Mouse (Mus musculus) midbrain, embryonic 11.5 days (tissue): ENCODE data around the gene Elmo1. TPM values are rescaled to one million over a fixed set of nuclear protein-coding genes. Genes with fewer than 3 reads are reported as not detected.

ENCODE experiments used
- ATAC-seq: fragments of 200-750 bp; cut with Nextera tagmentation; 2 replicates; pipeline ENCODE4 v1.8.0; 2017; ENCODE audit warnings: moderate TSS enrichment, moderate library complexity; ENCODE audit not compliant: low FRiP score
- DNase-seq: peaks from one replicate; pipeline ENCODE4 v3.0.0; 2015; ENCODE audit warnings: low spot score; ENCODE audit errors: missing footprints
- H3K27ac ChIP-seq: fragments of 300-500 bp; sonication (generic); 2 replicates; pipeline ENCODE4 v1.5.1; 2014; ENCODE audit warnings: low read depth, low read length
- H3K27me3 ChIP-seq: fragments of 300-500 bp; sonication (generic); 2 replicates; pipeline ENCODE4 v1.6.1; 2014; ENCODE audit warnings: mild to moderate bottlenecking, low read length, moderate library complexity, mixed read lengths; ENCODE audit not compliant: control insufficient read depth, insufficient read depth
- H3K36me3 ChIP-seq: fragments of 300-500 bp; sonication (generic); 2 replicates; pipeline ENCODE4 v1.6.1; 2014; ENCODE audit warnings: mild to moderate bottlenecking, low read length, moderate library complexity, mixed read lengths; ENCODE audit not compliant: control insufficient read depth, insufficient read depth
- H3K4me1 ChIP-seq: fragments of 300-500 bp; sonication (generic); 2 replicates; pipeline ENCODE4 v1.6.1; 2014; ENCODE audit warnings: low read length; ENCODE audit not compliant: control insufficient read depth, insufficient read depth
- H3K4me2 ChIP-seq: fragments of 300-500 bp; sonication (generic); 2 replicates; pipeline ENCODE4 v1.6.1; 2014; ENCODE audit warnings: mild to moderate bottlenecking, moderate library complexity
- H3K4me3 ChIP-seq: fragments of 300-500 bp; sonication (generic); 2 replicates; pipeline ENCODE4 v1.5.1; 2014; ENCODE audit warnings: low read depth, low read length
- H3K9ac ChIP-seq: fragments of 300-500 bp; sonication (generic); 2 replicates; pipeline ENCODE4 v1.6.1; 2014; ENCODE audit warnings: low read length
- H3K9me3 ChIP-seq: fragments of 300-500 bp; sonication (generic); 2 replicates; pipeline ENCODE4 v1.6.1; 2016; ENCODE audit warnings: low read length; ENCODE audit not compliant: control insufficient read depth
- WGBS: fragments of 180-500 bp; shearing (Covaris S2); extraction: QIAGEN DNeasy Blood & Tissue Kit; methylation state at CpG from one replicate; pipeline ENCODE4 v1.1.7; 2014; 5-methylcytosine and 5-hydroxymethylcytosine counted together
- polyA plus RNA-seq: library from polyadenylated mRNA; unstranded; fragments of >200 nt; fragmentation: Nextera tagmentation; extraction: Ambion mirVana; gene quantifications from 2 replicates; pipeline ENCODE4 v1.2.1, GENCODE M21; 2014

The Elmo1 gene
- polyA plus RNA-seq, 1 experiment from 2014 or later = 19.1 TPM

- Histone ChIP-seq H3K36me3 (no peaks in the 10 kb centered on the region), H3K9me3 (no peaks in the 10 kb centered on the region), H3K4me3 (no peak overlapping the region), H3K4me2 (no peak overlapping the region), H3K27ac (no peak overlapping the region), H3K27me3 (no peaks in the 10 kb centered on the region), H3K9ac (no peak overlapping the region), H3K4me1 (peaks cover 3% of the 10 kb centered on the region; the same call in 1 of the 2 replicates)
- DNase-seq = peak; percentile 76
- no peak for ATAC-seq
- 89% methylated on average over 2 of the region's 2 CpGs for WGBS
Measured at GRCm38 (mm10) chr13:20307381-20307780, 217.0 kb downstream of the Elmo1 start.

DNA sequence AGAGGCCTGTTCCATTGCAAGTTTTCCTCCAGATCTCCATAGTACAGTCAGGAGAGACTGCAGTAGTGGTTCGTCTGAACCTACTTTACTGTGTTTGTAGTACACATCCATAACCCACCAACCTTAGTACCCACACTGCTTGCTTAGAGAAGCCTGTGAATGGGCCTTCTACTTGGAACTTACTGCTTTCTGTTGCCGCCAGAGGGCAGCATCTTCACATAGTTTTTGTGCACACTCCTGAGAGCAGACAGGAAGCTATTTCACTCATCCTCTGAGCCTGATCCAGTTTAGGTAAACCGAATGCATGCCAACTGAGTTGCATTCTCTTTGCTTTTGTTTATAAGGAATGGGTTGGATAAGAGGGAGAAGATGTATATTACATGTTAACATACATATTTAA is 221.2 kb downstream of the Elmo1 start:
- H3K9me3 ChIP-seq = no peaks in the 10 kb centered on the region

GRCm38 (mm10) chr13:20313345-20313744 is 222.9 kb downstream of the Elmo1 start:
- Histone ChIP-seq H3K27me3 (no peaks in the 10 kb centered on the region), H3K4me2 (no peak overlapping the region), H3K9ac (no peak overlapping the region), H3K4me1 (no peaks in the 10 kb centered on the region), H3K27ac (no peak overlapping the region), H3K9me3 (no peaks in the 10 kb centered on the region), H3K4me3 (no peak overlapping the region), H3K36me3 (no peaks in the 10 kb centered on the region)
- WGBS = 87% methylated on average over 6 of the region's 6 CpGs
- DNase-seq = peak; percentile 70
- ATAC-seq = no peak

More for the DNA sequence above, 221.2 kb downstream of the Elmo1 start:
- no peak overlapping the region for H3K27ac ChIP-seq
- H3K4me3 ChIP-seq = no peak overlapping the region
- ATAC-seq = peak; percentile 75; the same call in 1 of the 2 replicates
- H3K36me3 ChIP-seq = no peaks in the 10 kb centered on the region
- DNase-seq = peak; percentile 92
- no peak overlapping the region for H3K4me2 ChIP-seq
- 19% methylated on average over 3 of the region's 3 CpGs for WGBS
- H3K27me3 ChIP-seq = no peaks in the 10 kb centered on the region
- no peak overlapping the region for H3K9ac ChIP-seq
- H3K4me1 ChIP-seq = peaks cover 3% of the 10 kb centered on the region; the same call in 1 of the 2 replicates

GRCm38 (mm10) chr13:20316139-20316538 is 225.7 kb downstream of the Elmo1 start:
- H3K36me3 ChIP-seq = no peaks in the 10 kb centered on the region
- DNase-seq = peak; percentile 64
- no peak for ATAC-seq
- no peak overlapping the region for H3K4me2 ChIP-seq
- WGBS = 92% methylated on average over 11 of the region's 11 CpGs
- H3K9ac ChIP-seq = no peak overlapping the region
- H3K27ac ChIP-seq = no peak overlapping the region
- no peak overlapping the region for H3K4me3 ChIP-seq
- no peaks in the 10 kb centered on the region for H3K4me1 ChIP-seq
- H3K27me3 ChIP-seq = no peaks in the 10 kb centered on the region
- no peaks in the 10 kb centered on the region for H3K9me3 ChIP-seq

- H3K9ac ChIP-seq = no peak overlapping the region
- ATAC-seq (peak; percentile 76; the same call in 1 of the 2 replicates), DNase-seq (peak; percentile 85)
- 74% methylated on average over 3 of the region's 3 CpGs for WGBS
- H3K27me3 ChIP-seq = no peaks in the 10 kb centered on the region
- H3K4me1 ChIP-seq = no peaks in the 10 kb centered on the region
- no peak overlapping the region for H3K27ac ChIP-seq
- no peak overlapping the region for H3K4me3 ChIP-seq
- no peaks in the 10 kb centered on the region for H3K36me3 ChIP-seq
- H3K9me3 ChIP-seq = no peaks in the 10 kb centered on the region
- H3K4me2 ChIP-seq = no peak overlapping the region
Measured at GRCm38 (mm10) chr13:20318615-20319219, 228.3 kb downstream of the Elmo1 start.

- no peaks in the 10 kb centered on the region for H3K9me3 ChIP-seq
- no peak overlapping the region for H3K4me3 ChIP-seq
- no peaks in the 10 kb centered on the region for H3K4me1 ChIP-seq
- H3K9ac ChIP-seq = no peak overlapping the region
- H3K4me2 ChIP-seq = no peak overlapping the region
- no peaks in the 10 kb centered on the region for H3K36me3 ChIP-seq
- DNase-seq = no peak
- H3K27me3 ChIP-seq = no peaks in the 10 kb centered on the region
- ATAC-seq = no peak
- 88% methylated on average over 5 of the region's 5 CpGs for WGBS
- H3K27ac ChIP-seq = no peak overlapping the region
Measured at GRCm38 (mm10) chr13:20320232-20320631, 229.8 kb downstream of the Elmo1 start.

DNA sequence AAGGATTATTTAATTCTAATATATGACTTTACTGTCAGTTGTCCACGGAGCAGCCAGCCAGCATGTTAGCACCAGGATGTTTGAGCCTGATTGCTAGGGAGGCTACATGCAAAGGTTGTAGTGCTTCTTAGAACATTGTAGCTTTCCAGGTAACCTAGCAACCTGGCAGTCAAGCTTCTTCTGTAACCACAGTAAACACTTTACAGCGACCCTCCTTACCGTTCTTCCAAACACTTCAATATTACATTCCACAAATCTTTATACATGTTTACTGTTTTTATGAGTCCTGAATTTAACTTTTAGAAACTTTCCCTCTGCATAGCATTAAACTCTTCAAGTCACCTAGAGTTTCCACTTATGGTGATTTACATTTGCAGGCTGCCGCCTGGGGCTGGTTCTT is 233.1 kb downstream of the Elmo1 start:
- no peak overlapping the region for H3K27ac ChIP-seq
- no peaks in the 10 kb centered on the region for H3K27me3 ChIP-seq
- WGBS = 89% methylated on average over 4 of the region's 4 CpGs
- H3K36me3 ChIP-seq = no peaks in the 10 kb centered on the region
- no peak overlapping the region for H3K4me3 ChIP-seq
- no peak overlapping the region for H3K4me2 ChIP-seq
- peak; percentile 81 for DNase-seq
- no peak overlapping the region for H3K9ac ChIP-seq
- no peaks in the 10 kb centered on the region for H3K9me3 ChIP-seq
- ATAC-seq = no peak
- no peaks in the 10 kb centered on the region for H3K4me1 ChIP-seq

- no peak for DNase-seq
- Histone ChIP-seq H3K27me3 (no peaks in the 10 kb centered on the region), H3K36me3 (no peaks in the 10 kb centered on the region), H3K4me2 (no peak overlapping the region), H3K4me1 (no peaks in the 10 kb centered on the region), H3K4me3 (no peak overlapping the region), H3K27ac (no peak overlapping the region), H3K9me3 (no peaks in the 10 kb centered on the region), H3K9ac (no peak overlapping the region)
- no peak for ATAC-seq
- WGBS = 94% methylated on average over 4 of the region's 4 CpGs
Measured at GRCm38 (mm10) chr13:20327064-20327463, 236.7 kb downstream of the Elmo1 start.

DNA sequence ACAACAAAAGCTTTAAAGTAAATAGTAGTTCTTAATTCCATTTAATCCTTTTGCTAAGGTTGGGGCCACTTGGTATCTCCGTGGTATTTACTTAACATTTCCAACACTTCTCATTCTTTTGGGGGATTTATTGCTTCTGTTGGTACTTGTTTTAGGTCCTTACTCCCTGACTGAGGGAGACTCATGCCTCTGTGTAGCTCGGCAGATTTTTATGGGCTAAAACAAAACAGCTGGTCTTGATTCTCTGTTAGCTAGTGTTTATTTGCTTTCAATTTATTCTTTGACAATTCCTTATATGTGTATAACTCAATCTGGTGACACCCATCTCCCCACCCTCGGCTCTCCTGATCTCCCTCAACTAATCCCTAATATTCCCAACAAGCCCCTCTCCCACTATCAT is 237.6 kb downstream of the Elmo1 start:
- Histone ChIP-seq H3K4me1 (no peaks in the 10 kb centered on the region), H3K36me3 (no peaks in the 10 kb centered on the region), H3K27me3 (no peaks in the 10 kb centered on the region), H3K9ac (no peak overlapping the region), H3K4me3 (no peak overlapping the region), H3K9me3 (no peaks in the 10 kb centered on the region), H3K4me2 (no peak overlapping the region), H3K27ac (no peak overlapping the region)
- ATAC-seq = no peak
- no peak for DNase-seq
- 33% methylated on average over 3 of the region's 3 CpGs for WGBS
